Mouse (Mus musculus) liver, adult (tissue): ENCODE data around the gene Ppm1n.

ENCODE experiments used
- GATA4 ChIP-seq: IDR thresholded peaks from 2 replicates; pipeline ENCODE4 v1.6.1; 2014; ENCODE audit warnings: mild to moderate bottlenecking, low read length; ENCODE audit not compliant: insufficient replicate concordance

Gene Ppm1n

GRCm38 (mm10) chr7:19247511-19247910, 32.4 kb downstream of the Ppm1n start:
- no peak for TF ChIP-seq GATA4

- no peak for TF ChIP-seq GATA4
Observed at GRCm38 (mm10) chr7:19246855-19247254, 33.0 kb downstream of the Ppm1n start.

DNA sequence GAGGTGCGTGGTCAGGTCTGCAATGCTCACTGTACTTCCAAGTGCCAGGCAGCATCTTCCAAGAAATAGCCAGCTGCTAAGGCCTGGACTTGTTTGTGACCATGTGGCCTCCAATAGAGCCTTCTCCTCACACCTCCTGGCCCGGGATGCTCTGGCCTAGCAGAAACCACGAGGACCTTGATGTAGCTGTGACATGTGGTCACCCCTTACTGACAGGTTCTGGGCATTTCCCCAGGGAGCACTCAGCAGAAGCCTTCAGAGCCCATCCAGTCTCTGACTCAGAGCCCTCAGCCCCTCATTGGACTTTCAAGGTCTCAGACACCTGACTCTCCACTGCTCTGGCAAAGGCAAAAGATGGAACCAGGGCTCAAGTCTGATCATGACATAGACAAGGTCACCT, 34.8 kb downstream of the Ppm1n start:
- TF ChIP-seq GATA4 = no peak

DNA sequence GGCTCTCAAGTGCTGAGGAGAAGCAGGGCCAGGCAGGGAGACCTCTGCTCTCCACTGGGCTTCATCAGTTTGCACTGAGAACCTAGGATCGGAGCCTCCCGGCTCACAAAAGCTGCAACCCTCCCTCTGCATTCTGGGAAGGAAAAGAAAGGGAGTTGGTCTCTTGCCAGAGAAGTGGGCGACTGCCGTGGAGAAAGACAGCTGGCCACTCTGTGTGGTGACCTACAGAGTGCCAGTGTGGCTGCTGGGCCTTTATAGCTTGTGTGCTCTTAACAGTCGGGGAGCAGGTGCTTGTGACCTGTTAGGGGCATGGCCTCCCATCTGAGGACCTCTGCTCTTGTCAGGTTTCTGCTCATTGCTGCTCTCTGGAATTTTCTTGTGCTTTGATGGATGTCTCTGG, 36.0 kb downstream of the Ppm1n start:
- TF ChIP-seq GATA4 = no peak

GRCm38 (mm10) chr7:19242005-19242404, 37.9 kb downstream of the Ppm1n start:
- TF ChIP-seq GATA4 = no peak

- TF ChIP-seq GATA4 = no peak
Observed at GRCm38 (mm10) chr7:19240905-19241463, 38.9 kb downstream of the Ppm1n start.

GRCm38 (mm10) chr7:19239986-19240385, 39.9 kb downstream of the Ppm1n start:
- no peak for TF ChIP-seq GATA4

DNA sequence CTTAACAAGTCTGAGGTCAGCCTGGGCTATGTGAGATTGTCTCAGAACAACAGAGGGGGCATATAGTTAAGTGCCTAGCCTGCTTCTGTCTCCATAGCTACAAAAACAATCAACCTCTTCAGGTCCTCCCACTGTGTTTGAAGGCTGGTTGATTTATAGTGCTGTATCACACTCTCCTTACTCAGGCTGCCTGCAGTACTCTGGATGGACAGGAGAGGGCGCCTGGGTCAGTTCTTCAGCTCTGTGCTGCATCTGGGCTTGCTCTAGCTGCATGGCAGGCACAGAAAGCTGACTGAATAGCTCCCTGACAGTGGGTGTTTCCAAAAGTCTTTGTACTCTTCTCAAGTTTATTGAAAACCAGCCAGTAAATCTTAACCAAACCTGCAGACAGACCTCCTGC, 40.4 kb downstream of the Ppm1n start:
- no peak for TF ChIP-seq GATA4

DNA sequence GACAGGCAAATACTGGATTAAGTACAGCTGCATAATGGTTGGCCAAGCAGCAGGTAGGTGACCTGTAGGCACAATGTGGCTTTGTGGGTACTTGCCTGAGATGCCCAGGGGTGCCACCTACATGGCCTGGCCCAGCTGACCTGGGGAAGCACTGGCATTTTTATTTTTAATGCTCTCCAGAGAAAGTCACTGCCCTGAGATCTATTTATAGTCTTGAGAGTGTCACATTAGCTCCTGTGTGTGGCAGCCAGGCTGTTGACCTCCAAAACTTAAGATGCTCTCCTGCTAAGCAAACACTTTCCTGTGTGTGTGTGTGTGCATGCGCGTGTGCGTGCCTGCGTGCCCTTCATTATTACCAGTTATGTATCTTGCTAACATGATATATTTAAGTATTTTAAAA, 41.5 kb downstream of the Ppm1n start:
- no peak for TF ChIP-seq GATA4

DNA sequence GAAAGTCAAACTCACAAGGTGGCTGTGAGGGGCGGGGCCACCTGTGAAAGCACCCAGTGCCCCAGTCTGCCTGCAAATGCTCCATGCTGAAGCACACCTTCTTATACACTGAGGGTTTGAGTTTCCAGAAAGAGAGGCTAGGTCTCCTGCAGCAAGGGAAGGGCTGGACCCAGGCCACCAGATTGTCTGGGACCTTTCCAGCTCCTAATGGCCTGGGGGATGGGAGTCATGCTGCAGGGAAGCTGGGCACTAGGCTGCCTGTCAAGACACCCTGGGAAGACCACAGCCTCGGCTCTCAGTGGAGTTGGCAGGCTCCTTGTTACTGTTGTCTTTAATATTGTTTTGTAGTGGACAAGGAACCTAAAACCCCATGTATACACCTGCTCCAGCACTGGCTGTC, 43.5 kb downstream of the Ppm1n start:
- TF ChIP-seq GATA4 = no peak

- TF ChIP-seq GATA4 = peak; percentile 81
Observed at GRCm38 (mm10) chr7:19235092-19235671, 44.7 kb downstream of the Ppm1n start.

- no peak for TF ChIP-seq GATA4
Observed at GRCm38 (mm10) chr7:19234652-19235051, 45.2 kb downstream of the Ppm1n start.

GRCm38 (mm10) chr7:19231849-19232248, 48.0 kb downstream of the Ppm1n start:
- TF ChIP-seq GATA4 = no peak

- no peak for TF ChIP-seq GATA4
Observed at GRCm38 (mm10) chr7:19230899-19231298, 49.0 kb downstream of the Ppm1n start.

- TF ChIP-seq GATA4 = no peak
Observed at GRCm38 (mm10) chr7:19230041-19230580, 49.8 kb downstream of the Ppm1n start.

DNA sequence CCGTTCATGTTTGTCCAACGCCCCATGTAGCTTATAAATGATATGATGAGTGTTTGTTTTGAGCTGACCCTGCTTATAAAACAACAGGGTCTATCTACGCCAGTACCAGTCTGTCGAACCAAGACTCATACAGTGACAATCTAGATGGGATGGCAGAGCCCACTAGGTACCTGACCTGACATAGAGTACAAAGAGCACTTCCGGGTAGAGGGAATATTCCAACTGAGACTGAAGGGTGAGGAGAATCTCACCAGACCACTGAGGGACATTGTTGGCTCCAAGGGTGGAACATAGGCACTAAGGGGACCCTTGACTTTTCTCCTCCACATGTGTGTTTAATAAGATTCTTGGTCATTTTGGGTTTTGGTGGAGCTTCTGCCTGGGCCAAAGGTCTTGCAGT, 50.5 kb downstream of the Ppm1n start:
- no peak for TF ChIP-seq GATA4

DNA sequence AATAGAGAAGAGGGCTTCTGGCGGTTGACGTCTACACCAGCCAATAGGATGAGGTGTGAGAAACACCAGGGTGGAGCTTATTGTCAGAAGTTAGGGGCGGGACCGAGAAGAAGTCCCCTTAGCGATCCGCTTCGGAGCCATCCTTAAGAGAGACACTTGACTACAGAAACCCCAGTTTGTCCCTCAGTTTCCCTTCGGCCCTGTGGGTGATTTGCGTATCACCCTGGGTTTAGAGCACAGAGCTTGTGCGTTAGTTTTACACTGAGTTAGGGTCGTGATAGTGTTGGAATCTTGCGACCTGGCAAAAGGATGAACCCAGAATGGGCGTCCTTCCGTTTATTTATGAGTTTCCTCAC, 51.1 kb downstream of the Ppm1n start:
- no peak for TF ChIP-seq GATA4
